Mouse (Mus musculus) urinary bladder, postnatal 25 days (tissue): ENCODE measurements around the gene Trim31.
A peak's percentile ranks its signal among the peaks of the same experiment; 100 is the strongest.

Source experiments
- DNase-seq: peaks from one replicate; pipeline ENCODE4 v3.0.0; 2022; ENCODE audit warnings: low spot score

Gene Trim31

DNA sequence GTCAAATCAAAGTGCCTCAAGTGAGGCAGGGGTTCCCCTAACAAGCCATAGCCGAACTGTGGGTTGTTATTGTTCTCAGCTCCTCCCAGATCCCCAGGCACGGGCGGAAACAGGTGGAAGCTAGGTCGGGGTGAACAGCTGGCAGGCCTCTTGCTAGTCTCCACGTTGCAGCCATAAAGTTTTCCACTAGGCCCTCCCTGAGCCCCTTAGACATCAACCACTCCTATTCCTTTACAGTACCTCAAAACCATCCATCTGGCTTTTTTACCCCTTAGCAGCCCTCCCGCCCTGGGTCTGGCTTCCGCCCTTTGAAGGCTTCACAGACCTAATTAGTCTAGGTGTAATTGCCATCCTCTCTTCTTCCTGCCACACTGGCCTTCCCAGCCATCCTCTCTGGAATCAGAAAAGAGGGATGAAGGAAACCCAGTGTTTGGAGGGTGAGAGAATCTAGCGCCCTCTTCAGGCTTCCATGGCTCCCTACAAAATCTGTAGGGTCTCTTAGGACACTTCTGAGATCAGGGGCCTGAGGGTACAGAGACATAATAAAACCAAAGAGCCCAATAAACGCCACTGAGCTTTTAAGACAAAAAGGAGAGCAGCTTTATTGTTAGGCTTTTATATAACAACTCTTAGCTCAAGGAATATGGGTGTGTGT lies 46.3 kb downstream of the Trim31 start:
- no peak for DNase-seq

DNA sequence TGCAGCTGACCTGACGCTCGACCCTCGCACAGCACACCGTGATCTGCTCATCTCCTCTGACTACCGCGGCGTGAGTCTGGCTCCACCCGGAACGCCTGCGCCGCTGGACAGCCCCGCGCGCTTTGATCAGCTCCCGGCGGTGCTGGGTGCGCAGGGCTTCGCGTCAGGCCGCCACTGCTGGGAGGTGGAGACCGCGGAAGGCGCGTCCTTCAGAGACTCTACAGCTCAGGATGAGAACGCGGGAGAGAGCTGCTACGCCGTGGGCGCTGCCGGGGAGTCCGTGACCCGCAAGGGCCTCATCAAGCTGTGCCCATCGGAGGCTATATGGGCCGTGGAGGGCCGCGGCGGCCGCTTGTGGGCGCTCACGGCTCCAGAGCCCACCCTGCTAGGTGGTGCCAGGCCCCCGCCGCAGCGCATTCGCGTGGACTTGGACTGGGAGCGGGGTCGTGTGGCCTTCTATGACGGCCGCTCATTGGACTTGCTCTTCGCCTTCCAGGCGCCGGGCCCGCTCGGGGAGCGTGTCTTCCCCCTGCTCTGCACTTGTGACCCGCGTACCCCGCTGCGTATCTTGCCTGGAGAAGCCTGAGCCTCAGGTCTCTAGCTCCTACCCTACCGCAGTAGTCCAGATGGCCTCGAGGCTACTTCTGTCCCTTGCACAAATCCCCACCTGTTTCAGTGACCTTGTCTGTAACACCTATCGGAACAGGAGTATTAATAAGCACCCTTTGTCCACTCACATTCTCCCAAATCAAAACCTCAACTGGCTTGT lies 49.3 kb downstream of the Trim31 start:
- peak; percentile 38 for DNase-seq

DNA sequence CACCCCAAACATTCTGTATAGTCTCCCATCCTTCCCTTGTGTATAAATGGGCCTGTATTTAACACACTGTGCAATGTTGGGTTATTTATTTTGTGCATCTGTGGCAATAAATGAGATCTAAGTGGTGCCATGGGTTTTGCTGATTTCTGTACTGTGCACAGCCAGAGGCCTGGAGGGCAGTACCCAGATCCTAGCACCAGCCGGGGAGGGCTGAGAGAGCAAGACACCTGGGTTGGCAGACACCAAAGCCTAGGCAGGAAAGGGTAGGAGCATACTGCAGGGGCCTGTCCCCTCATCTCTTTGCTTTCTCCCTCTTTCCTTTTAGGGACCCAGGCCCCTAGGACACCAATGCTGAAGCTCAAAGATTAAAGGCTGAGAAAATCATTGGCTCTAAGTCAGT lies 50.4 kb downstream of the Trim31 start:
- DNase-seq: no peak

DNA sequence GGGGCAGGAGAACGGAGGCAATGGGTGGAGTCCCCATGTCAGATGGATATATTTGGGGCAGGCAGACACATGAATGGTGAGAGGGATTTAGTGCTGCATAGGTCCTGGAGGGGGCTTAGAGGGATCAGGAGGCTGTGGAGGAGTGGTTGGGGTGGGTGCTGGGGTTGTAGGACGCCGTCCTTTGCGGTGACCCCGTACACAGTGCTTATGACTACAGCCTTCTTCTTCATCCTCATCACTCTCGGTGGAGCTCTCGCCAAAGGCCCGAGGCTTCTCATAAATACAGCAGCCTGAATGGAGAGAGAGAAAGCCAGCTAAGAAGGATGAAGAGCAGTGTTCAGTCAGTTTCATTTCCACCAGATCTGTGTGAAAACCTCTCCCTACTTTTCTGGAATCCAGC lies 51.3 kb downstream of the Trim31 start:
- no peak for DNase-seq

DNA sequence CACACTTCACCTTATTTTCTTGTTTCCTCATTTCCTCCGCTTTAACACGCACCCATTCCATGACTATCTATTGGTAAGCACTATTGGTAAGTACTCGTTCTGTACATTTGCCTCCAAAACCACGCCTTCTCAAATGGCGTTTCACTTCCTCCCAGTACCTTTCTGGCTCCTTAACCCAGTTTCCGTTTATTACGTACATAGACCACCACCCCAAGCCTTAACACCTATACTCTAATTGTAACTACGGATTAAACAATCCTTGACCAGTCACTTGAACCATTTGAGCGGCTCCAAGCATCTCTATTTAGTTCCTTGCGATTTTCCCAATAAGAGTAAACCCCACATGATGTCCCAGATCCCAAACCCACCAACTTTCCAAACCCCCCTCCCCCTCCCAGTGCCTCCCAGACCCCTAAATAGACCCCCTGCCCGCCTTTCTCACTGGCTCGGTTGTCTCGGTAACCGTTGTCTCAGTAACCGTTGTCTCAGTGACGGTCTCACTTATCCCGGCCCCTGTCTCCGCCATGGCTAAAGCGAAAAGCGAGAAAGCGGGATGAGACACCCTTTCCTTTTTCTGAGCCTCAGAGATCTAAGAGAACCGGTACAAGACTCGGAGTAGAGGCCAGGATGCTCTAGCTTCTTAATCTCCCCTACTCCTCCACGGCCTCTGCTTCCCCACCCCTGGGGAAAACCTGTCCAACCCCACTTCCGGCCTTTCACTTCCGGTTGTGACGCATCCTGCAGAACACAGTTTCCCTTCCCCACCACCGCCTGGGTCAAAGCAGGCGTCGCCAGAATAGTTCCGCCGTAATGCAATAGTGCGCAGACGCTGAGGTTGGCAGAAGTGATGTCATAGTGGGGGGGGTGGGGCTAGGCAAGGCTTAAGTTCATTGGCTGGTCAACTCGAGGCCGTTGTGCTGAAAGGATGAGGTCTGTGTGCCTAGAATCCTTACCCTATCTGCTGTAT lies 53.3 kb downstream of the Trim31 start, which contains the start of gene Ppp1r11:
TSS of gene Ppp1r11 (minus strand) at position 761 of the 967 bp plus-strand sequence.
- DNase-seq: peak; percentile 89

DNA sequence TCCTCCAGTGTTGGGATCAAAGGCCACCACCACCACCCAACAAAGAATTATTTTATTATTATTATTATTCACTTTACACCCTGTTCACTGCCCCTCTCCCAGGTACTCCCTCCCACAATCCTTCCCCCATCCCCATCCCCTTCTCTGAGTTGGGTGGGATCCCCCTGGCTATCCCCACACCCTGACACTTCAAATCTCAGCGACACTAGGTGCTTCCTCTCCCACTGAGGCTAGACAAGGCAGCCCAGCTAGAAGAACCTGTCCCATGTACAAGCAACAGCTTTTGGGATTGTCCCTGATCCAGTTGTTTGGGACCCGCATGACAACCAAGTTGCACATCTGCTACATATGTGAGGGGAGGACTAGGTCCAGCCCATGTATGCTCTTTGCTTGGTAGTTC lies 54.7 kb downstream of the Trim31 start:
- no peak for DNase-seq

DNA sequence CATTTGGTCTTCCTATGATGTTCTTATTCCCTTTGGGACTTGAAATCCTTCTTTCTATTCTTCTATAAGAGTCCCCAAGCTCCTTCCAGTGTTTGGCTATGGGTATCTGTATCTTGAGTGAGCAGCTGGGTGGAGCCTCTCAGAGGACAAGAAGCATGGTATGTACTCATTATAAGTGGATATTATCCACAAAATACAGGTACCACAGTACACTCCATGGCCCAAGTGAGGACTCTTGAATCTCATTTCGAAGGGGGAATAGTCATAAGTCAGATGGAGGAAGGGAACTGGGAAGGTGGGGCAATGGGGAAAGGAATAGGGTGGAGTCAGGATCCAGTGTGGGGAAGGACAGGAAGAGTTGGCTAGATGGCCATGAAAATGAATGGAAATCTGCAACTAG lies 55.1 kb downstream of the Trim31 start:
- DNase-seq: no peak

DNA sequence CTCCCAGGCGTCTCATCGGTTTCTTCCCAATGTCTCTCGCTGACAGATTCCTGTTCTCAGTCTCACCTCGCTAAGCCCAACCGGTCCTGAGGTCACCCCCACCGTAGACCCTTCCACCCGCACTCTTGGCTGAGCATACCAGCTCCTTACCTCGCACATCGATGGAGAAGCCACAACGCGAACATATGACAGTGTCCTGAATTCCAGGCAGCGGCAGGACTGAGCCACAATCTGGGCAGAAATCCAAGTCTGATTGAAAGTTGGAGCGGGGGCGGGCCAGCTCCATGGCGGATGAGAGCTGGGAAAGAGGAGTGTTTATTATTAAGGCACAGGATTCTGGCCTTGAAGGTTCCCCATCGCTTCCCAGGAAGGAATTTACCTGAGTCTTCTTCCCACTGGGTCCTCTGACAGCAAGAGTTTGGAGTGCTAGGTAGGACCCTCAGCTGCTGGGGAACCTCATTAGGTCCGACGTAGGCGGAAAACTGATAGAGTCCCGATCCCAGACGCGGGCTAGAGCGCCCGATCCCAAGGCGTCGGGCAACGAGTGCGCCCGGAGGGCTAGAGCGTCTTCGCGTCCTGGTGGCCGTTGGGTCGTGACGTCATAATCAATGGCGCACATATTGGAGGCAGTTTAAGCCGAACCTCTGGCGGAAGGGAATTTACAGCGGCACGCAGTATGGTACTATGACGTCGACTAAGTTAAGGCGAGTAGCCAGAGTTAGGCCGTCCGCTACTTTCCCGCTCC lies 60.3 kb downstream of the Trim31 start, which contains the start of the genes Znrd1 and Znrd1as:
TSS of gene Znrd1 (minus strand) at position 561 of the 745 bp plus-strand sequence.
TSS of gene Znrd1as (plus strand) at position 594 of the 745 bp plus-strand sequence.
- peak; percentile 89 for DNase-seq

DNA sequence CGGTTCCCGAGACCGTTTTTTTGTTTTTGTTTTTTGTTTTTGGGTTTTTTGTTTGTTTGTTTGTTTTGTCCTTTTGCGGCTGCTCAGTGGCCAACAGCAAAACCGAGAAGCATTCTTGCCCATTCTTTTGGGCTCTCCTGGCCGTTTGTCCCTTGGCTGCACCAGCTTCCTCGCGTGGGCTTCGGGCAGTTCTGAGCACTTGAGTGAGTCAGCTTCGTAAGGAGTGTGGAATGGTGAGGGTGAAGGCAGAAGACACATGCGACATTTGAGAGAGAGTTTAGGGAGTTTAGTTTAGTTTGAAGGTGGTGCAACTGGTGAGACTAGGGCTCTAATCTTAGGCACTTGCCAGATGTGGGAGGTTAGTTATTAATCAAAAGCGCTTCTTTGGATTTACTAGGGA lies 61.0 kb downstream of the Trim31 start:
- peak; percentile 8 for DNase-seq
